Comparison of ENCODE assay signal across 16 mouse cellular contexts in genomic region chr1:39648584-39648983, GRCm38 (mm10). TPM values are rescaled to one million over a fixed set of nuclear protein-coding genes. Genes with fewer than 3 reads are reported as not detected.
"Had no signal": no experiment of that assay in that cellular context is flagged by ENCODE, and none has a peak within 500 bp of the region (broad histone marks: within the 10 kb centered on the region; RNA-seq: fewer than 3 reads in every experiment).

No protein-coding gene starts in this region.

- ATAC-seq: intestine, postnatal 0 days; liver, embryonic 12.5 days had no signal

- H3K9me3 ChIP-seq: limb, embryonic 15.5 days; liver, embryonic 12.5 days; midbrain, embryonic 12.5 days had no signal

- H3K9ac ChIP-seq: limb, embryonic 15.5 days; liver, embryonic 12.5 days; lung, embryonic 14.5 days; midbrain, embryonic 12.5 days had no signal

- H3K27ac ChIP-seq: kidney, postnatal 0 days; limb, embryonic 15.5 days; liver, embryonic 12.5 days; midbrain, embryonic 12.5 days had no signal

- H3K4me2 ChIP-seq: limb, embryonic 15.5 days; liver, embryonic 12.5 days; lung, embryonic 14.5 days; midbrain, embryonic 12.5 days had no signal

- H3K4me3 ChIP-seq: limb, embryonic 15.5 days; liver, embryonic 12.5 days; midbrain, embryonic 12.5 days had no signal

- H3K36me3 ChIP-seq: limb, embryonic 15.5 days; liver, embryonic 12.5 days; midbrain, embryonic 12.5 days had no signal

- DNase-seq: kidney, adult 9 months; kidney, postnatal 36 days; lung, embryonic 14.5 days; lung, postnatal 10 days; lung, postnatal 4 days; spleen, adult 18-20 months; thymus, adult 18-20 months; thymus, postnatal 25 days had no signal

RNA-seq across cellular contexts. Expression of gene Creg2, which starts 2.7 kb away (rescaled TPM):
- total RNA-seq: megakaryocyte, adult 5-6 weeks had no signal
- polyA plus RNA-seq: limb, embryonic 11.5 days; liver, embryonic 12.5 days; liver, embryonic 16.5 days had no signal
